Mouse (Mus musculus) urinary bladder, postnatal 4 days (tissue): Measurements from ENCODE around the gene Pex26.

Experiments
- DNase-seq, 2 experiments: peaks; one replicate each; pipeline ENCODE4 v3.0.0; 2021 to 2022; ENCODE audit warnings: low spot score in 2 of 2

The Pex26 gene

GRCm38 (mm10) chr6:121166098-121166552 is 17.3 kb upstream of the Pex26 start:
- no peak for DNase-seq

- no peak for DNase-seq
These were observed 16.0 kb upstream of the Pex26 start for GRCm38 (mm10) chr6:121167381-121167975.

GRCm38 (mm10) chr6:121171102-121171501 is 12.4 kb upstream of the Pex26 start:
- peak in 1 of 2 experiments; percentile 58 for DNase-seq

GRCm38 (mm10) chr6:121173471-121173870 is 10.0 kb upstream of the Pex26 start:
- no peak for DNase-seq

DNA sequence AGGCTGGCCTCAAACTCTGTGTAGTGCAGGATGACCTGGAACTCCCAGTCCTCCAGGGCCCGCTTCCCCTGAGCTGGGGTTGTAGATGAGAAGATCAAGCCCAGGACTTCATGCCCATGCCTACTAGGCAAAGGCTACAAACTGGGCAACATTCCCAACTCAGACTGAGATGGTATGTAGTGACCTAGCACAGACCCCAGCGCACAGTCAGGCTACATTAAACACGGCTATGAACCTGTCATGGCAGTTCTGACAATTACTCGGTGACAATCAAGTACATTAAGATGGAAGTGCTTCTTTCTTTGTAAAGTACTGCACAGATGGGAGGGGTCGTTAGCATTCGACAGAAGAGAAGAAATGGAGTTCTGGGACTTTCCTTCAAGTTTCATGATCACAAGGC is 8.7 kb upstream of the Pex26 start:
- DNase-seq = no peak

DNA sequence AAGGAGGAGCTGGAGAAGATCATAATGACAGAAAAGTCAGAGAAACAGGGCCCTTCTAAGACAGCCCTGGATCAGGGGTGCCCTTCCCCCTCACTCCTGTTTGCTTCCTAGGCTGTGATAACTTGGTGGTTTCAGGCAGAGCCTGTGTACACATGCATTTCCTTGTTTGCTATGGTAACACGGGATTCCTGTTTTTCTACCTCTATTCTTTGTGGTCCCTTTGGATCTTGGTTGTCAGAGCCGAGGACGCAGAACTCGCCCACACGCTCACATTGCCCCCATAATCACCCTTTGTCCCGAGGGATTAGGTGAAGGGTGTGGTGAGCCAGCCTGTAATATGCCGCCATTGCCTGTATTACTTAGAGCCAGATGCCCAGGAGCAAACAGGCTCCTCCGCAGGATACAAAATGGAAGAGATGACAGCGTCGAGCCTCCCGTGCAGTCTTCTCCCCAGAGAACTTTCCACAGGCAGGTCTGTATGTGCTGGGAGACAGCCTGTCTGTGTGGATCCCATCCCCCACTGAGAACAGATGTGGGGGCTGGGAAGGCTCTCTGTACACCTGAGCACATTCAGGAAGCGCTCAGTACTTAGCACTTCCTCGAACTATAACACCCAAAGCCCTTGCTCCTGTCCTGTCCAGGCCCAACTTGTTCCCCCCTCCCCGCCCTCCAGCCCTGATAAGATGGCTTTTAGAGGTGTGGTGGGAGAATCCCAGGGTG is 7.3 kb upstream of the Pex26 start:
- no peak for DNase-seq

DNA sequence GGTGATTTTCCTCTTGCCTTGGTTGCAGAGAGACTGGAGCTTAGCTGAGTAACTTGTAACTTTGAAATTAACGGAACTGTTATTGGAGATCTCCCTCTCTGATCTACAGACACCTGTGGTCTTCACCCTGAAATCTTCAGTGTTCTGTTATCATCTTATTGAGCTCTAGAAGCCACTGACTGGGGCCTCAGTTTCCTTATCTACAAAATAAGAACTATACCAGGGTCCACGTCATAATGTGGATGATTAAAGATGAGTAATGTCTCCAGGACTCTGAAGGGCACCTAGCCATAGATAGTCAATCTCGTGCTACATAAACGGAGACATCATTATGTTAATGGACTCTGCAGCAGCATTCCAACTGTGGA is 6.8 kb upstream of the Pex26 start:
- DNase-seq = no peak

DNA sequence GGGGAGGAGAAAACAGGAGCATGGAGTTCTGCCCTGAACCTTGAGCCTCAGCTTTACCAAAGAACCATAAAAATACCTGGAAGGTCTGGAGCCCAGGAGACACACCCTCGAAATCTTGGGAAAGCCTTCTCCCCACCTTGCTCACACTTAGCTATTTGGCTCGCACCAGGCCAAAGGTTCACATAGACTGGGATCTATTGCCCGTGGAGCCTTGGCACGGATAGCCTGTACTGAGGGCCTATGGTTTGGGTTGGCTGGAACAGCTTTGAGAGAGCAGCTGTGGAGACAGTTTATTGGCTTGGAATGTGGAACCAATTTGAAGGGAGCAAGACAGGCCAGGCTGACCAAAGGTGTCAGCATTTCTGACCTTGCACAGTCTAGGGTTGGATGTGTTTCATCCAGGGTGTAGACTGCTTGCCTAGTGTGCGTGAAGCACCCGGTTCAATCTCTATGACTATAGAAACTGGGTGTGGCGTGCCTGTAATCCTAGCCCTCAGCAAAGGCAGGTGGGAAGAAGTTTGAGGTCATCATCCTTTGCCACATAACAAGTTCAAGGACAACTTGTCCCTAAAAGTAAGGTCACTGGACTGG is 6.3 kb upstream of the Pex26 start:
- DNase-seq = no peak

DNA sequence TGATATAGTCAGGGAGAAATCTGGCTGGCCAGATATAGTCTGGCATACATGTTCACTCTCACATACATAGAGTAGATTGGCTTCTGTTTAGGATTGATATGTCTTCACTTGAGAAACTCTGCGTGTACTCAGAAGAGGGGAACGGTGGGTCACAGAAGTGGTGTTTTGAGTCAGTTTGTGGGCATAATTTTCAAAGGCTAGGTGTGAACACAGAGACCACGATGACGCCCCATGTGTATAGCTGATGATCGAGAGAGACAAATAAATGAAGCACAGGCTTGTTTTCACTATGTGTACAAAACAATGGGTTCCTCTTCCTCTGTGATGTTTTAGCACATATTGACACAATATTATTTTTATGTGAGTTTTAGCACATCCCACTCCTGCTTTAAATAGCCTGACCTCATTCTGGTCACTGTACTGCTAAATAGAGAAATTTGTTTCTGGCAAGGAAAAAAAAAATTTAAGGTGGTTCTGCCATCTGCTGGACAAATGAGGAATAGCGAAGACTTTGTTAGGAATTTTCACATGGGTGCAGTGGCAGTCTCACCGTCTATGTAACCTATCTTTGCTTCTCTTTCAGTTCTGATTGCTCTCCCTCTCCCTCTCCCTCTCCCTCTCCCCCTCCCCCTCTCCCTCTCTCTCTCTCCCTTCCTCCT is 4.6 kb upstream of the Pex26 start:
- no peak for DNase-seq

- DNase-seq = no peak
These were observed 3.6 kb upstream of the Pex26 start for GRCm38 (mm10) chr6:121179846-121180245.

GRCm38 (mm10) chr6:121184198-121185140 is 1.0 kb downstream of the Pex26 start:
- no peak for DNase-seq

DNA sequence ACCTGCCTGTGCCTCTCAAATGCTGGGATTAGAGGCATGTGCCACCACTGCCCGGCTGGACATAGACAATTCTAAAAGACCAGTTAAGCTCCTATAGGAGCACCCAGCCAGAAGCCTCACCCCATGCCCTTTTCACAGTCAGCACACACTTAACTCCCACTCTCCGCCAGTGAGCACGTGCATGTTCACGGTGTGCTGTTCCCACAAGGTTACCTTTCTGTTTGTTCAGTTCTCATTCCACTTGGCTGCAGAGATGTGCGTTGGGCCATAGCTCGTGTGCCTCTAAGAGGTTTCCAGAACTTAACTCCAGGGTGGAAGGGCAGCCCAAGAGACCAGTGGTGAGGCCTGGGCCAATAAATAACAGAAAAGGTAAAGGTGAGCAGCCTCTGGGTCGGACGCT is 1.8 kb downstream of the Pex26 start:
- no peak for DNase-seq

GRCm38 (mm10) chr6:121191261-121192009 is 8.0 kb downstream of the Pex26 start:
- no peak for DNase-seq

GRCm38 (mm10) chr6:121194061-121194955 is 10.8 kb downstream of the Pex26 start:
- DNase-seq = no peak

DNA sequence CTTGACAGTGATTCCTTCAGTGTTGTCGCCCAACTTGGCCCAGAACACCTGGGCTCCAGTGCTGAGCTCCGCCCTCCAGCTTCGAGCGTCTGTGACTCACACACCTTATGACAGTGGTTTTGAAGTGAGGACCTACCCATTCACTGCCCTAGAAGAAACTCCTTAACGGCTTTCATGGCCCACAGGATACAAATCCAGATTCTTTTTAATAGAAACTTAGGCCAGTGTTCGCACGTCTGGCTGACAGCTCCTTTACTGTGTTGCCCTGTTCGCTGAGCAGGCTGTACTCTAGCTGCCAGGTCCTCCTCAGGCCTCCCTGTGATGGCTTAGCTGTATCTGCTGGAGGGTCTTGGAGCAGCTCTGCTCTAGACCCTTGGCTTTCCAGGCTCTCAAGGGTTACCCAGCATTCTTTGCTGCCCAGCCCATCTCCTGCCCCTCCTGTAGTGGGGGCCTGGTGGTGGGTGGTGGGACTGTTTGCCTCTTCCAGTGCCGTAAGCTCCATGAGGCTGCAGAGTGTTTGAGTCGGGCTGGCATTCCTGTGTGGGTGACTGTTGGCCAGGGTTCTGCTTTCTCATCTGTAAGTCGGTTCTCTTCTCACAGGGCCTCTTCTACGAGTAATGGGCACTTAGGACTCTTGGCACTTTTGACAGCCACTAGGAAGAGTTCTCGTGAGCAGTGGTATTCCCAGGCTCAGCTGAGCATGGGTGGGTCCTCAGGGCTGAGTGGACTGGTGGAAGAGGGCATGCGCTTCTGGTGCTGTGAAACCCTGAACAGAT is 11.7 kb downstream of the Pex26 start:
- DNase-seq = no peak

- DNase-seq = no peak
These were observed 14.4 kb downstream of the Pex26 start for GRCm38 (mm10) chr6:121197807-121198365.

DNA sequence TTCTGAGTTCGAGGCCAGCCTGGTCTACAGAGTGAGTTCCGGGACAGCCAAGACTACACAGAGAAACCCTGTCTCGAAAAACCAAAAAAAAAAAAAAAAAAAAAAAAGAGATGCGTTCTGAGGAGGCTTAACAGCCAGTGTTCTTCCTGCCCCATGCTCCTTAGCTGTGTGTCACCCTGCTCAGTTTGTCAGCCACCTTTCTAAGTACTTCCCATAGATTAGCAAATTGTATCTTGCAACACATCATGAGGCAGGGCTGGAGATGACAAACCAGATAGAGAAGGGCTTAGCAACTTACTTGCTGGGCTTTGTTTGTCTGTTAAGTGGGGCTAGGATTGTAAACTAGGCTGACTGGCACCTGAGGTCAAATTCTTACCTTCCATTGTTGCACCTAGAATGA is 17.0 kb downstream of the Pex26 start:
- no peak for DNase-seq

DNA sequence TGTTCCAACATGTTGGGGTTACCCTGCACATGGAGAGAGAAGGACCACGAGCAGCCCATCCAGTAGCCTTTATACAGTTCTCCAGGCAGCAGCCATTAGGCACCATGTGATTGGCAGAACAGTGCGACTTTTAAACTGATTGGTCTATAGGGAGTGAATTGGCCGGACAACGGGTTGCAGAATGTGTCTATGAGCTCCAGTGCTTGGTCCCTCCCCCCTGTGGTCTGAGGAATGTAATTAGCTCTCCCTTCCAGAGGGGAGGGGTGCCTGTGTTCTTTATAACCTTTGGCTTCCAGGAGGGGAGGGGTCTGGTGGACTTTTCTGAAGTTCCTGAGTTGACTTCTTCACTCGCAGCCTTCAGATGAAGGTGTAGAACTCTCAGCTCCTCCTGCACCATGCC is 18.6 kb downstream of the Pex26 start:
- no peak for DNase-seq

DNA sequence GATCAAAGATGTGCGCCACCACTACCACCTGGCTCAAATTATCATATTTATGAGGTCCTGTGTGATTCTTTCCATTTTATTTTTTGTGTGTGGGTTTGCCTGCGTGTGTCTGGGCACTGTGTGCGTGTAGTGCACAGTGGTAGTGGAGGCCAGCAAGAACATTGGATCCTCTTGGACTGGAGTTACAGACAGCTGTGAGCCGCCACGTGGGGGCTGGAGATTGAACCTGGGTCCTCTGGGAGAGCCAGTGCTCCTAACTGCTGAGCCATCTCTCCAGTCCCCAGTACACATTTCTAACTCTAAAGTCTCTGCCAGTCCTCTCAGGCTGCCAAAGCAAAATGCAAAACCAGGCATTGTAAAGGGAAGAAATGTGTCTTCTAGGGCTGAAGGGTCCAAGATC is 23.0 kb downstream of the Pex26 start:
- DNase-seq = no peak
